Mouse (Mus musculus) hindbrain, embryonic 14.5 days (tissue): Measurements from ENCODE around the gene Mcm9. TPM values are rescaled to one million over a fixed set of nuclear protein-coding genes. Genes with fewer than 3 reads are reported as not detected.
A peak's percentile ranks its signal among the peaks of the same experiment; 100 is the strongest.
"Not testable (repeated sequence)": the region's sequence is repeated elsewhere in the genome, so short reads cannot be mapped to it uniquely, and the experiment has no call there.

Experiments
- ATAC-seq: fragments of 200-750 bp; cut with Nextera tagmentation; 2 replicates; pipeline ENCODE4 v1.8.0; 2017; ENCODE audit warnings: moderate number of reproducible peaks, mild to moderate bottlenecking, moderate TSS enrichment, moderate library complexity; ENCODE audit not compliant: low FRiP score
- DNase-seq: peaks from one replicate; pipeline ENCODE4 v3.0.0-alpha.2; 2015; ENCODE audit warnings: low spot score
- H3K27ac ChIP-seq: fragments of 300-500 bp; sonication (generic); 2 replicates; pipeline ENCODE4 v1.5.1; 2014; ENCODE audit warnings: mild to moderate bottlenecking, moderate library complexity
- H3K27me3 ChIP-seq: fragments of 300-500 bp; sonication (generic); 2 replicates; pipeline ENCODE4 v1.6.1; 2014; ENCODE audit warnings: mild to moderate bottlenecking, low read length, mixed read lengths; ENCODE audit not compliant: control insufficient read depth, insufficient read depth
- H3K36me3 ChIP-seq: fragments of 300-500 bp; sonication (generic); replicated peaks from 2 replicates; pipeline ENCODE4 v1.6.1; 2014; ENCODE audit not compliant: control insufficient read depth, insufficient read depth
- H3K4me1 ChIP-seq: fragments of 300-500 bp; sonication (generic); replicated peaks from 2 replicates; pipeline ENCODE4 v1.6.1; 2014; ENCODE audit warnings: antibody characterized with exemption, low read length, mixed read lengths; ENCODE audit not compliant: control insufficient read depth, insufficient read depth
- H3K4me2 ChIP-seq: fragments of 300-500 bp; sonication (generic); replicated peaks from 2 replicates; pipeline ENCODE4 v1.6.1; 2014; ENCODE audit warnings: mild to moderate bottlenecking, moderate library complexity
- H3K4me3 ChIP-seq: fragments of 300-500 bp; sonication (generic); replicated peaks from 2 replicates; pipeline ENCODE4 v1.5.1; 2014; ENCODE audit warnings: mild to moderate bottlenecking, low read length
- H3K9ac ChIP-seq: fragments of 300-500 bp; sonication (generic); 2 replicates; pipeline ENCODE4 v1.6.1; 2014
- H3K9me3 ChIP-seq: fragments of 300-500 bp; sonication (generic); 2 replicates; pipeline ENCODE4 v1.6.1; 2016; ENCODE audit warnings: low read length; ENCODE audit not compliant: control insufficient read depth
- WGBS: fragments of 180-500 bp; shearing (Covaris S2); extraction: QIAGEN DNeasy Blood & Tissue Kit; methylation state at CpG from one replicate; pipeline ENCODE4 v1.1.7; 2014; 5-methylcytosine and 5-hydroxymethylcytosine counted together
- polyA plus RNA-seq: library from polyadenylated mRNA; unstranded; fragments of >200 nt; fragmentation: Nextera tagmentation; extraction: Ambion mirVana; gene quantifications from 2 replicates; pipeline ENCODE4 v1.2.1, GENCODE M21; 2014

Gene Mcm9
- 7.0 and 7.3 TPM in 2 replicates for polyA plus RNA-seq

GRCm38 (mm10) chr10:53630339-53630738, at the start of gene Mcm9:
Mcm9 (minus strand) TSS chr10:53630439.
- DNase-seq, H3K27me3 ChIP-seq, ATAC-seq, H3K4me1 ChIP-seq, H3K9me3 ChIP-seq, H3K36me3 ChIP-seq: not testable (repeated sequence)
- H3K4me2 ChIP-seq = peak within 1 kb of the TSS; percentile 43
- peak within 1 kb of the TSS; percentile 79 for H3K4me3 ChIP-seq
- 56% methylated on average over 10 of the region's 10 CpGs for WGBS
- H3K9ac ChIP-seq = peak within 1 kb of the TSS; percentile 63
- peak within 1 kb of the TSS; percentile 91 for H3K27ac ChIP-seq

GRCm38 (mm10) chr10:53661788-53662187, 31.5 kb upstream of the Mcm9 start:
- Histone ChIP-seq H3K36me3 (no peaks in the 10 kb centered on the region; the same call in 1 of the 2 replicates), H3K4me3 (no peak overlapping the region), H3K9ac (no peak overlapping the region), H3K4me2 (no peak overlapping the region), H3K9me3 (no peaks in the 10 kb centered on the region), H3K27me3 (no peaks in the 10 kb centered on the region), H3K27ac (no peak overlapping the region), H3K4me1 (no peaks in the 10 kb centered on the region)
- ATAC-seq (no peak), DNase-seq (no peak)
- 80% methylated on average over 4 of the region's 4 CpGs for WGBS

DNA sequence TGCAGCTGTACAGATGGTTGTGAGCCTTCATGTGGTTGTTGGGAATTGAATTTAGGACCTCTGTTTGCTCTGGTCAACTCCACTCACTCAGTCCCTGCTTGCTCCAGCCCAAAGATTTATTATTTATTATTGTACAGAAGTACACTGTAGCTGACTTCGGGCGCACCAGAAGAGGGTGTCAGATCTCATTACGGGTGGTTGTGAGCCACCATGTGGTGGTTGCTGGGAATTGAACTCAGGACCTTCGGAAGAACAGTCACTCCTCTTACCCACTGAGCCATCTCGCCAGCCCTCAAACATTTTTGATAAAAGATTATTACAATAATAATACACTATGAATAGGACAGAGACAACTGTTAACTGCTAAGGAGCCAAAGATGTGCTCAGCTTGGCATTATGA, 24.0 kb upstream of the Mcm9 start:
- not testable (repeated sequence) for H3K27ac ChIP-seq, H3K27me3 ChIP-seq
- 80% methylated on average over 5 of the region's 5 CpGs for WGBS

GRCm38 (mm10) chr10:53650683-53651082, 20.4 kb upstream of the Mcm9 start:
- Histone ChIP-seq H3K4me2 (no peak overlapping the region), H3K9ac (no peak overlapping the region), H3K27ac (no peak overlapping the region), H3K36me3 (peaks cover 30% of the 10 kb centered on the region), H3K9me3 (no peaks in the 10 kb centered on the region), H3K27me3 (no peaks in the 10 kb centered on the region), H3K4me3 (no peak overlapping the region), H3K4me1 (no peaks in the 10 kb centered on the region)
- WGBS = 77% methylated on average over 2 of the region's 2 CpGs
- no peak for DNase-seq
- ATAC-seq = no peak

More for the DNA sequence above, 24.0 kb upstream of the Mcm9 start:
- not testable (repeated sequence) for H3K9ac ChIP-seq, H3K4me2 ChIP-seq, H3K4me3 ChIP-seq, ATAC-seq, H3K9me3 ChIP-seq, H3K4me1 ChIP-seq, DNase-seq
- peaks cover 15% of the 10 kb centered on the region for H3K36me3 ChIP-seq

GRCm38 (mm10) chr10:53641507-53641906, 11.3 kb upstream of the Mcm9 start:
- Histone ChIP-seq H3K9ac (no peak overlapping the region), H3K27me3 (no peaks in the 10 kb centered on the region), H3K4me2 (no peak overlapping the region), H3K9me3 (no peaks in the 10 kb centered on the region), H3K4me3 (no peak overlapping the region), H3K4me1 (no peaks in the 10 kb centered on the region), H3K36me3 (peaks cover under 1% of the 10 kb centered on the region; the same call in 1 of the 2 replicates), H3K27ac (no peak overlapping the region)
- DNase-seq (peak; percentile 78), ATAC-seq (peak; percentile 71; the same call in 1 of the 2 replicates)

DNA sequence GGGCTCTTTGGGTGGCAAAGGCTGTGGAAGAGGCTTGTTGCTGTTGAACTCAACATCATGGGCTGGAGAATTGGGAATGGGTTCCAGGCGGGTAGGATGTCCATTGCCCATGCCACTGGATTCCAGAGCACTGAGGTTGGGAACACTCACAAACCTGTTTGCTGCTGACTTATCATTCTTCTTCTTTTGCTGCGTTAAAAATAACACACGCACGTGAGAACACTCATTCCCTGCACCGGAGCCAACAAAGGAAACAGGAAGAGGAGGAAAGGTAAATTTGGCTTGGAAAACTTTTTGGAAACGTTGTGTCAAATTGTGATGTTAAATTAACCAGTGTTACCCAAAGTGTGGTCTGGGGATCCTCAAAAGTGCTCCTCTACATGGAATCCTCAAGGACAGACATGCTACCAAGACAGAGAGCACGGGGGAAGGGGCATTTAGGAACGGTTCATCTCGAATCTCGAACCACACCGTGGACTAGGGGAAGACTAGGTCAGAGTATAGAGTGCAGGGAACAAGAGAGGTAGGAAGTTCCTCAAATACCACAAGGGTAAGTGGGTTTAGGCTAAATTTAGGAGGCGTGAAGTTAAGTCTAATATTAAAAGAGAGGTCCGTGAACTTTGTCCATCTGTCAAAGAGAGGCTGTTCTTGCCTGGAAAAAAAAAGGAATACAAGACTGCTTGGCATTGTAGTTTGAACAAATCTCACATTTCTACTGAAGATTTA, 5.2 kb upstream of the Mcm9 start:
- Histone ChIP-seq H3K9ac (no peak overlapping the region), H3K4me2 (no peak overlapping the region), H3K4me1 (no peaks in the 10 kb centered on the region), H3K36me3 (no peaks in the 10 kb centered on the region), H3K27me3 (no peaks in the 10 kb centered on the region), H3K9me3 (no peaks in the 10 kb centered on the region), H3K27ac (no peak overlapping the region), H3K4me3 (no peak overlapping the region)
- WGBS = 90% methylated on average over 13 of the region's 13 CpGs
- ATAC-seq (no peak), DNase-seq (no peak)

GRCm38 (mm10) chr10:53634160-53634559, 3.9 kb upstream of the Mcm9 start:
- no peak overlapping the region for H3K27ac ChIP-seq
- H3K9me3 ChIP-seq = no peaks in the 10 kb centered on the region
- ATAC-seq (no peak), DNase-seq (no peak)
- no peak overlapping the region for H3K9ac ChIP-seq
- WGBS = 85% methylated on average over 10 of the region's 10 CpGs
- no peaks in the 10 kb centered on the region for H3K36me3 ChIP-seq
- H3K27me3 ChIP-seq = no peaks in the 10 kb centered on the region
- H3K4me3 ChIP-seq = no peak overlapping the region
- H3K4me1 ChIP-seq = no peaks in the 10 kb centered on the region
- H3K4me2 ChIP-seq = no peak overlapping the region

DNA sequence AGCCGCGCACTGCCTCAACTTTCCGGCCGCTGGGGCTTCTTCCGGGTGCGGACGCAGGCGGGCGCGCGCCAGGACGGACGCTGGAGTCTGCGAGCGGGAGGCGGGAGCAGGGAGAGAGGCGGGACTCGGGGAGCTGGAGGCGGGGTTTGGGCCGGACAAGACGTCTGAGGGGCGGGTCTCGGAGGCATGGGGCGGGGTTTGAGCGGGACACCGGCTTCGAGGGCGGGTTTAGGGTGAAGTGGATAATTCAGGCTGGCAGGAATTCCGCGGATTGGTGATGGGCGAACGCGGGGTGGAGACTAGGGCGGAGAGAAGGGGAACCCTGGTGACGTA, 355 bp downstream of the Mcm9 start:
- DNase-seq (peak; percentile 96), ATAC-seq (peak; percentile 97)
- Histone ChIP-seq H3K27me3 (no peaks in the 10 kb centered on the region), H3K9me3 (no peaks in the 10 kb centered on the region), H3K4me3 (peak overlapping the region; percentile 79), H3K36me3 (0 out of 2 replicates have a peak, but pooled peaks cover 2% of the 10 kb centered on the region), H3K9ac (peak overlapping the region; percentile 63), H3K27ac (peak overlapping the region; percentile 91), H3K4me2 (peak overlapping the region; percentile 43), H3K4me1 (no peaks in the 10 kb centered on the region)
- under 1% methylated on average over 35 of the region's 35 CpGs for WGBS

DNA sequence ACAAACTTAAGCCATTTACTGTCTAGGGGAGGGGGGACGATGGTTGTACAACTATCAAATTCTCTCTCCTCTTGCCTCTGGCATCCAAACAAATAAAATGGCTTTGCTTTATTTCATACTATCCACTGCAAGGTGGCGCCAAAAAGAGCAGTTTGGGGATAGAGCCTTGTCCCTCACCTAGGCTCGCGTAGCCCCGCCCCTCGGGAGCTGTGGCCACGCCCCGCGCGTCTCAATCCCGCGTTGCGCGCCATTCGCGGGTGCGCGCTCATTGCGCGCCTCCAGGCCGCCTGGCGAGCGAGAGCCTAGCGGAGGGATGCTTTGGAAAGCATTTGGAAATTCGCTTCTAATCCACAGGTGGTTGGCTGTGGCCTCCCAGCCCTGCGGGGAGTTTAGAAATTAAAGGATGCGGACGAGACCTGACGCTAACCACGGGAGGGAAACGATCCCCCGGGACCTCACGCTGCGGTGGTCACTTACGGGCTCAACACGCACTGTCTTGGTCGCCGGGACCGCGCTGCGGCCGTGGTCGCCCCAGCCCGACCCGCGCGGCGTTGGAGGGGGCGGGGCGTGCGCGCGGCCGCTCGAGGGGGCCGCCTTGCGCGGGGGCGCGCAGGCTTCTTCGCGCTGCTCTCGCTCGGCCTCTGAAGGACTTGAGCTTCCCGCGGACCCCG, 857 bp downstream of the Mcm9 start:
- peak; percentile 95 for DNase-seq
- peak; percentile 81 for ATAC-seq
- Histone ChIP-seq H3K9ac (peak overlapping the region; percentile 63), H3K9me3 (no peaks in the 10 kb centered on the region), H3K27ac (peak overlapping the region; percentile 91), H3K4me3 (peak overlapping the region; percentile 79), H3K36me3 (0 out of 2 replicates have a peak, but pooled peaks cover 3% of the 10 kb centered on the region), H3K27me3 (no peaks in the 10 kb centered on the region), H3K4me2 (peak overlapping the region; percentile 43), H3K4me1 (no peaks in the 10 kb centered on the region)
- WGBS = under 1% methylated on average over 53 of the region's 67 CpGs
